Mouse (Mus musculus) neural tube, embryonic 10.5 days (tissue): ENCODE data around the gene Tbkbp1.
A peak's percentile ranks its signal among the peaks of the same experiment; 100 is the strongest.

Source experiments
- DNase-seq: peaks from one replicate; pipeline ENCODE4 v3.0.0-alpha.2; 2017; ENCODE audit warnings: low spot score; ENCODE audit errors: extremely low spot score

The Tbkbp1 gene

DNA sequence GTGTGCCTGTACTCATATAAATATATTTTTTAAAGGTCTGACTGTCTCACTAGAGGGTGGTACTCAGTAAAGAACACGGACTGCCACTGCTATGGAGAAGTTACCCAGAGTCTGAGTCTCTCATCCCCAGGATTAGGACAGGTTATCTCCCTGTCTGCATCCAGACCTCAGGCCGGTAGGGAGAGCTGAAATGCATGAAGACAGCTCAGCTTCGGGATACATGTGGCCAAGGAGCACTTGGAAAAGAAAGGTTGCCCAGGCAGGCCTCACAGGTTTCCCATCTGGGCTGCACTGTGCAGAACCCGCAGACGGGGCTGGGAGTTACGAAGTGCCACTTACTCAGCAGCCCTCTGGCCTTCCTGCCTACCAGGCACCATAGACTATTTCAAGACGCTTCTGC, 5.7 kb upstream of the Tbkbp1 start:
- no peak for DNase-seq

DNA sequence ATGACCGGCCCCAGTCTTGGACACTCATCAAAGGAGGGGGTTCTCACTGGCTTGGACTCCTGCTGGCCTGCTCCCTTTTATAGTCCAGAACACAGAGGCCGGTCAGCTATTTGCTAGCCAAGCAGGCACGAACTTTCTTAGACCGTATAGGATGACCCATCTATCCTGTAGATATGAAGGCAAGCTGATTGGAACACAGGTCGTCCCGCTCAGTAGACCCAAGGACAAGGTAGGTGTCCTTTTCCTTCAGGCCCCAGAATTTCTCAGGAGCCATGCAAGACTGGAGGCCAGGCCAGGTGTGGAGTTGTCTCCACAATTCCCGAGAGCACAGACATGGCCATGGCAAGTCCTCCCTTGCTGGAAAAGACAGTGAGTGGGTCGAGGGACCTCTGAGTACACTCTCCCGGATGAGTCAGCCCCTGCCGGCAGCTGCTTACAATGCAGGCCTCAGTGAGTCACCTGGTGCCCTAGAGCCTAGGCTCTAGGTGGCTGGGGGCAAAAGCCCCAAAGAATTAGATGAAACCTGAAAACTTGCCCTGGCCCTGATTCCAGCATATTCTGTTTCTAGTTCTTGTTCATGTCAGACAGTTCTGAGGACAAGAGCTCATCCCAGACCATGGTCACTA, 1.5 kb upstream of the Tbkbp1 start:
- DNase-seq: no peak

- DNase-seq: no peak
Measured at GRCm38 (mm10) chr11:97152023-97152426, 730 bp upstream of the Tbkbp1 start.

DNA sequence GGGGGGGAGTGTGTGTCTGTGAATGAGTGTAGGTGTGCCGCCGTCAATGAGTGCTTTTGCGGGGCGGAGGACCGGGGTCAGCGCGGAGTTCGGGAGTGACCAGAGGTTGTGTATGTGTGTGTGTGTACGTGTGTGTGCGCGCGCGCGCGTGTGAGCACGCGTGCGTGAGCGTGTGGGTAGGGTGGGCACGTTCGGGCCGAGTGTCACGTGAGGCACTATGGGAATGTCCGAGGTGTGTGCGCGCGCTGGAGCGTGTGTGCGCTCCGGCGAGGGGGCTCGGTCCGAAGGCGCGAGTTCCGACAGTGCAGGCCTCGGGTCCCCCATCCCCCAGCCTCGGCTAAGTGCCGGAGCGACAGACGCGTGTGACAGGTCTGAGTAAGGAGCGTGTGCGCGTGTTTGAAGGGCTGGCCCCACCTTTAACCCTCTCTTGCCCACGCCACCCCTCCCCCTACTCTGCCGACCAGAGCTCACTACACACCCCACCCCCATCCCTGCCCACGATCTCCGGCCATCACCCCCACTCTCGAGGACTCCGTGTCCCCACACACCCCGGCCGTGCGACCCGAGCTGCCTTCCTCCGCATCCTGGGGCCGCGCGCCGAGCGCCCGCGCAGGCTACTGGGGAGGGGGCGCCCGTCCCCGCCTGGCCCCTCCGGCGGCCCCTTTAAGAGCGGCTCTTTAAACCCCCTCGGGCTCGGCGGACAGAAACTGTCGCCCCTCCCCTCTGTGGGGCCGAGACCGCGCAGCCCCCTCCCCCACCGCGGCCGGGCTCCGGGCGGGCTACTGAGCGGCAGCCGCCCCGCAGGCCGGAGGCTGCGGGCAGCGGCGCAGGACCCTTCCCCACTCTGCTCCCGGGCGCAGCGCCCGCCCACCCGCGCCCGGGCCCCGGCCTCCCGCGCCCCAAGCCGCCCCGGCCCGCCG, 624 bp downstream of the Tbkbp1 start:
- peak; percentile 90 for DNase-seq

DNA sequence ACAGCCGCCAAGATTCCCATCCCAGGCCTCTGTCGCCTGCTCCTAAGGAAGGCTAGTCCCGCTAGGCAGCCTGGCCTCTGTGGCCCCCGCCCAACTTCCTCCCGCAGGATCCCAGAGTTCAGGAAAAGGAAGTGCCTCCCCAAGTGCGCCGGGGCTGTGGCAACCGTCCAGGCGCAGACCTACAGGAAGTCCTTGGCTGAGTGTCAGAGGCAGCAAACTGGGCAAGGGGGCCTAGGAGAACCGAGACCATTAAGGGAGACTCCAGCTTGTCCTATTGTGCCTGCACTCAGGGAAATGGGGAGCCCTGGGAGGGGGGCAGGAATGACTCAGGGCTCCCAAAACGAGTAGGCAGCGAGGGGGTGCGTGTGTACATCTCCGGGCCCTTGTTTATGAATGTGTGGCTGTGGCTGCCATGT, 1.3 kb downstream of the Tbkbp1 start:
- no peak for DNase-seq

DNA sequence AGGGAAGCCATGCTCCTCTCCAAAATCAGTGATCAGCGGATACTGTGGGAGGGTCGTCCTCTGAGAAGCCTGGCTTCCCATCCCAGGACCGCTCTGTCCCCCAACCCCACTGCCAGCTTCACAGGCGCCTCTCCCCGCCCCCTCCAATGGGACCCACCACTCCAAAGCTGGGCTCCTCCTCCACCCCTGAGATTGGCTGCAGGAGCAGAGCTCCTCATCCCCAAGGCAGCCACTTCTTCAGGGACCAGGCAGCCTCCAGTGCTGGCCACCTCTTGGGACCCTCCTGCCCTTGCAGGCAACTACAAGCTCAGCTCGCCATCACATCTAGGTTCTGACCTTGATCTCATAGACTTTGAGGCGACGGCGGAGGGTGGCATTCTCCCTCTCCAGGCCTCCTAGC, 2.3 kb downstream of the Tbkbp1 start:
- DNase-seq: no peak

- DNase-seq: no peak
Measured at GRCm38 (mm10) chr11:97148591-97148990, 2.7 kb downstream of the Tbkbp1 start.

GRCm38 (mm10) chr11:97147333-97147732, 4.0 kb downstream of the Tbkbp1 start:
- no peak for DNase-seq

DNA sequence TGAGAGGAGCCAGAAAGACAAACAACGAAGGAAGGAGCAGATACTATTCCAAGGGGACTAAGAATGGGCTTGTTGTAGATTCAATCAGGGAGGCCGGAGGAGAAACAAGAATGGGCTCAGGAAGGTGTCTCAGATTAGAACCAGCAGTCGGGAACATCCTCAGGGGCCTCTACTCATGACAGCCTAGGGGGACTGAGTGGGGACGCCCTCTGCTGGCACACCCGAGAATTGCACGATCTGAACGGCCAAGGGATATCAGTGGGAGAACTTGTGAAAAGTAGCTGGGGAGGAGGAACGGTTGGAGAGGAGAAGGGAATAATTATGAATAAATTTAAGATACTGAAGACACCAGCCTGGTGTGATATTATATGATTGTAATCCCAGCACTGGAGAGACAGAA, 4.6 kb downstream of the Tbkbp1 start:
- peak; percentile 86 for DNase-seq

GRCm38 (mm10) chr11:97145951-97146350, 5.3 kb downstream of the Tbkbp1 start:
- no peak for DNase-seq

- no peak for DNase-seq
Measured at GRCm38 (mm10) chr11:97145320-97145719, 6.0 kb downstream of the Tbkbp1 start.

GRCm38 (mm10) chr11:97143196-97143900, 7.9 kb downstream of the Tbkbp1 start:
- no peak for DNase-seq

- DNase-seq: no peak
Measured at GRCm38 (mm10) chr11:97142159-97142608, 9.1 kb downstream of the Tbkbp1 start.

GRCm38 (mm10) chr11:97140811-97141210, 10.5 kb downstream of the Tbkbp1 start:
- no peak for DNase-seq

DNA sequence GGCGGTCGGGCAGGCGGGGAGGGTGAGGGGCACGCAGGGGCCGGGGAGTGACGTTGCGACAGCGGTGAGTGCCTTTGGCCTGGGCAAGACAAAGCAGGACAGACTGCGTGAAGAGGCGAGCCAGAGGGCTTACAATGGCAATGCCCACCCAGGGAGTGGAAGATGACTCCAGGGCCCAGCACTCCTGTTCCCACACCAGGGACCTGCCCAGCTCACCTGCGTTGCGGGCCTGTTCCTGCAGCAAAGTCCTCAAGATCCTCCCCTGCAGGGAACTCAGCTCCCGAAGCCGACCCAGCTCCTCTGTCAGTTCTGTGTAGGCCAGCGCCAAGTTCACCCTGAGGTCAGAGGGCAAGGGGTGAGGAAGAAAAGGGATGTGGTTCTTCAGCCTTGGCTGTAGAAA, 12.0 kb downstream of the Tbkbp1 start:
- DNase-seq: no peak

DNA sequence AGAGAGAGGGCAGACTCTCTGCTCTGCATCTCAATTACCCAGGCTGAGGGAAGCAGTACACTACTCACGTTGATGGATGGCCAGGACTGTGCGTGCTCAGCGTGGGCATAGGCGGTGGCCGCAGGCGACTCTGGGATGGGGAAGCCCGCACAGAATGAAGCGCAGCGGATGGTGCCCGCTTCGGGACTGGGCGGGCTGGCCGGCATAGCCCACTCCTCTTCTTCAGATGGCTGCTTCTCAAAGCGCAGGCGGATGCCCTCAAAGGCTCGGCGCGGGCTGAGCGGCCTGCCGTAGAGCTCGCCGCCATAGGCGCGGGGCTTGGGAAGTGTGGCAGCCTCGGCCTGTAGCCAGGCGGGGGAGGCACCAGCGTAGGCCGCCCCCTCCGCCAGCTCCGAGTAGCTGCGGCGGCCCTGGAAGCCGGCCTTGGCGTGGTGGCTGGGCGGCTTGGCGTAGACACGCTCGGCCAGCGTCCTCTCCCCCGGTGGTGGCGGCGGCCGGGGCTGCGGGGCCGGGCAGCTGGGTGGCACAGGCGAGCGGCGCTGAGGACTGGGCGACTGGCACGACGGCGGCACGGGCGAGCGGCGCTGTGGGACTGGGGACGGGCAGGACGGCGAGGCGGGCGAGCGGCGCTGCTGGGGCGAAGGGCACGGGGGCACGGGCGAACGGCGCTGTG, 12.6 kb downstream of the Tbkbp1 start:
- DNase-seq: peak; percentile 52

GRCm38 (mm10) chr11:97133270-97133669, 18.0 kb downstream of the Tbkbp1 start:
- DNase-seq: no peak

DNA sequence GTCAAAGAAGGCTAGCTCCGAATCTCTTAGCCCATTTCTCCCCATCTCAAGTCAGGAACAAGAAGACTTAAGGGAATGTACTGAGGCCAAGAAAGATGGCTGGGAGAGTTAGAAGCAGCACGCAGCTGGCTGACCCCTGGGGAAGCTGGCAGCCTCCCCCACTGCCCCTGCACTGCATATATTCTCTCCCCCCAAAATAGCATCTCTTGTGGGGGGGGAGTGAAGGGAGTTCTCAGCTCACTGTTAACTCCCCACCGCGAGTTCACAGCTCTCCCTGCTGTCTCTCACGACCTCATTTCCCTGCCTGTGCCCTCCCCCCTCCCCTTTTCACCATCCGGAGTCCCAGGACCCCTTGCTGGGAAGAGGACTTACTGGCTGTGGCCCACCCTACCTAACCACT, 19.1 kb downstream of the Tbkbp1 start:
- DNase-seq: no peak

DNA sequence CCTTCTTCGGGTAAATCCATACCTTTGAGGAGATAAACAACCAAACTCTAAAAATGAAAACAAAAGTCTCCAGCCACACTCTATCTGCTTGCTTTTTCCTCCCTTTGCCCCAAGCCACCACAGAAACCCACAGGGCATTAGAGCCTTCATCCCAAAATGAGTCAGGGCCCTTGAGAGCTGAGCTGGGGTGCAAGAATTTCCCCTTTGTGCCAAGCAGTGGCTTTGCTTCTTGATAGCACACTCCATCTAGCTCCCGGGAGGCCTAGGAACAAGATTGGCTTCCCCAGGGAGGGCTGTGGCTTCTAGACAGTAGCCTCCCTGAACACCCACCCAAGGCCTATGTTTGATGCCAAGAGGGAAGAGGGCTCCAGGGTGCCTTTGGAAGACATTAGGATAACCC, 19.6 kb downstream of the Tbkbp1 start:
- no peak for DNase-seq

DNA sequence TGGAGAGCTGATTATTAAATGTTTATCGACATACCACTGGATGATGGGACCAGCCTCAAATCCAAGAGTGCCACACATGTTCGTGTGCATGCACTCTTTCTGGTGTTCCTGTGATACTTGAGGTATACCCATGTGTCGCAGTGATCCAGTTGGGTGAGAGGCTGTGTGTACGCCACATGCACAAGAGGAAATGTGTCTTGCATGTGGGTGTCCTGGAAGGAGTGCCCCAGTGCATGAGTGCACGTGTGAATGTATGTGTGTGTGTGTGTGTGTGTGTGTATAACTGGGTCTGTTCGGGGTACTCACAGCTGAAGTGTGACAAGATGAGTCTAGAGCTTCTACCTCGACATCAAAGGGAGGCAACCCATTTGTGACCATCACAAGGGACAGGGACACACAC, 21.0 kb downstream of the Tbkbp1 start:
- DNase-seq: no peak

- DNase-seq: no peak
Measured at GRCm38 (mm10) chr11:97128956-97129355, 22.3 kb downstream of the Tbkbp1 start.
